Mouse (Mus musculus) erythroblast, embryonic 14.5 days (primary cell): Measurements from ENCODE around the gene Nqo2. TPM values are rescaled to one million over a fixed set of nuclear protein-coding genes. Genes with fewer than 3 reads are reported as not detected.

Experiments used
- H3K27me3 ChIP-seq: 2 replicates; pipeline ENCODE4 v1.6.1; 2012; ENCODE audit warnings: inconsistent platforms; ENCODE audit not compliant: control insufficient read depth
- H3K36me3 ChIP-seq: 2 replicates; pipeline ENCODE4 v1.6.1; 2012; ENCODE audit warnings: mild to moderate bottlenecking, inconsistent platforms; ENCODE audit not compliant: control insufficient read depth
- H3K4me1 ChIP-seq: 2 replicates; pipeline ENCODE4 v1.6.1; 2012; ENCODE audit warnings: inconsistent platforms; ENCODE audit not compliant: control insufficient read depth
- H3K4me3 ChIP-seq: replicated peaks from 2 replicates; pipeline ENCODE3; 2012; ENCODE audit warnings: moderate library complexity, mild to moderate bottlenecking, inconsistent platforms
- H3K9me3 ChIP-seq: 2 replicates; pipeline ENCODE4 v1.6.1; 2012; ENCODE audit warnings: low read length, inconsistent platforms, mixed read lengths; ENCODE audit not compliant: control insufficient read depth
- GATA1 ChIP-seq: IDR thresholded peaks from 2 replicates; pipeline ENCODE4 v1.6.1; 2012; ENCODE audit warnings: low read length, inconsistent platforms, mixed read lengths
- TAL1 ChIP-seq: IDR thresholded peaks from 3 replicates; pipeline ENCODE4 v1.6.1; 2012; ENCODE audit warnings: low read length, inconsistent platforms, mixed read lengths
- polyA plus RNA-seq: library from polyadenylated mRNA; stranded (reverse); fragments of >175 nt; gene quantifications from 2 replicates; pipeline ENCODE4 v1.2.3, GENCODE M21; 2012

The Nqo2 gene
- polyA plus RNA-seq, 1 experiment: 0.08 TPM

DNA sequence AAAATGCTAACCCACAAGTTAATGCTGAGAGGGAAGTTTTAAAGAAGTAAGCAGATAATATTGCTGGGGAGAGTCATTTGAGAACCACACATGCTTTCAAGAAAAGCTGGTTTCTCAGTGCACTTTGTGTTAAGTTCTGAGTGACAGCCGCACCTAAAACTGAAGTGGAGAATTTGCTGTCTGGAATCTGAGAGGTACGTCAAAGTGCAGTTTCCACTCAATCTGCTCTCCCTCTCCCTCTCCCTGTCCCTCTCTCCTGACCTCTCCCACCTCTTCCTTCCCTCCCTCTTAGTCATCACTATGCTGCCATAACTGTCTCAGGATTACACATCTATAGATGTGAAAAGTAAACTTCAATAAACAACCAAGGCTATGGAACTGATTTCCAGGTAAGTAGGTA lies 57.5 kb downstream of the Nqo2 start:
- no peaks in the 10 kb centered on the region for H3K27me3 ChIP-seq
- H3K36me3 ChIP-seq: peaks cover 82% of the 10 kb centered on the region
- peaks cover 5% of the 10 kb centered on the region for H3K9me3 ChIP-seq
- TF ChIP-seq TAL1 (no peak), GATA1 (no peak)
- H3K4me3 ChIP-seq: no peak overlapping the region
- H3K4me1 ChIP-seq: no peaks in the 10 kb centered on the region

DNA sequence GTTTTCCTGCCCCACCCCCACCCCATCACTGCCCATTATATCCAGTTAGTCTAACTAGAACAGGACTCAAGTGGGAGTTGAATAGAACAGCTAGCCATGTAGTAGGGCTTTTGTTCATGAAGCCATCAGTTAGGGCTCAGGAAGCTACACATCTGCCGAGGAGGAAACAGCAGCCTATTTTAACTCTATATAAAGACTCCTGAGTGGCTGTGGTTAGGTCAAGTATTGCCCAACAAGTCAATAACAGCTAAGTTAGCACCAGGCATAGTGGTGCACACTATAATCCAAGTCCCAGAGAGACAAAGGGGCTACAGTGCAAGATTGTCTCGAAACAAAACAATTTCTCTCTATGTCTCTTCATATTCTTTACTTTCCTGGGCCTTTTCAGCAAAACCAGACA lies 67.6 kb downstream of the Nqo2 start:
- H3K4me3 ChIP-seq: no peak overlapping the region
- H3K27me3 ChIP-seq: no peaks in the 10 kb centered on the region
- TF ChIP-seq GATA1 (no peak), TAL1 (no peak)
- peaks cover 3% of the 10 kb centered on the region for H3K4me1 ChIP-seq
- no peaks in the 10 kb centered on the region for H3K9me3 ChIP-seq
- peaks cover 73% of the 10 kb centered on the region for H3K36me3 ChIP-seq

DNA sequence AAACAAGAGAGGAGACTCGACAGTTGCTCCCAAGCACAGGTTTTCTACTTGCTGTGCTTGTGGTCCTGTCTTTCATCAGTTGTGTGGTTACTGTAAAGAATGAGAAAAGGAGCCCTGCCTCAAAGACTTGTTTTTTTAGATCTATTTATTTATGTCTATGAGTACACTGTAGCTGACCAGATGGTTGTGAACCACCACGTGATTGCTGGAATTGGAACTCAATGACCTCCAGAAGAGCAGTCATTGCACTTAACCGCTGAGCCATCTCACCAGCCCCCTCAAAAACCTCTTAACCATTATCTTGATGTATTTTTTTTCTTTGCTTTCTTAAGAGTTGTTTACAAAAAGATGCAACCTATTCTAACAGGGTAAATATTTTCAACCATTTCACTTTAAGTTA lies 70.9 kb downstream of the Nqo2 start:
- TF ChIP-seq GATA1 (no peak), TAL1 (no peak)
- peaks cover 2% of the 10 kb centered on the region; the same call in 1 of the 2 replicates for H3K9me3 ChIP-seq
- no peak overlapping the region for H3K4me3 ChIP-seq
- peaks cover 42% of the 10 kb centered on the region for H3K36me3 ChIP-seq
- H3K4me1 ChIP-seq: peaks cover 16% of the 10 kb centered on the region
- no peaks in the 10 kb centered on the region for H3K27me3 ChIP-seq

DNA sequence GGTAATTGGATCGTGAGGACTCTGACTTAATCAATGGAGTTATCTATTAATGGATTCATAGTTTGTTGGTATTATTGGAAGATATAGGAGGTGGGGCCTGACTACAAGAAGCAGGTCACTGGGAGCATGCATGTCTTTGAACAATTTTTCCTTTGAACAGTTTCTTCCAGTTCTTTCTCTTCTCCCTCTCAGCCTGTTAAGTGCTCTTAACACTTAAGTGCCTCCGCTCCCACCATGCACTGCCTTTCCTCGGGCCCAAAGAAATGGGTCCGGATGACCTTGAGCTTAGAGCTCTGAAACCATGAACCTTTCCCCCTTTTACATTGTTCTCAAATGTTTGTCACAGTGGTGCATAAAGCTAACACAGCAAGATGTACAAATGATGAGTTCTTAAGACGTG lies 72.2 kb downstream of the Nqo2 start:
- Histone ChIP-seq H3K4me1 (peaks cover 16% of the 10 kb centered on the region), H3K9me3 (peaks cover 2% of the 10 kb centered on the region; the same call in 1 of the 2 replicates), H3K36me3 (peaks cover 31% of the 10 kb centered on the region), H3K4me3 (peak overlapping the region; percentile 78), H3K27me3 (no peaks in the 10 kb centered on the region)
- TF ChIP-seq GATA1 (no peak), TAL1 (no peak)

DNA sequence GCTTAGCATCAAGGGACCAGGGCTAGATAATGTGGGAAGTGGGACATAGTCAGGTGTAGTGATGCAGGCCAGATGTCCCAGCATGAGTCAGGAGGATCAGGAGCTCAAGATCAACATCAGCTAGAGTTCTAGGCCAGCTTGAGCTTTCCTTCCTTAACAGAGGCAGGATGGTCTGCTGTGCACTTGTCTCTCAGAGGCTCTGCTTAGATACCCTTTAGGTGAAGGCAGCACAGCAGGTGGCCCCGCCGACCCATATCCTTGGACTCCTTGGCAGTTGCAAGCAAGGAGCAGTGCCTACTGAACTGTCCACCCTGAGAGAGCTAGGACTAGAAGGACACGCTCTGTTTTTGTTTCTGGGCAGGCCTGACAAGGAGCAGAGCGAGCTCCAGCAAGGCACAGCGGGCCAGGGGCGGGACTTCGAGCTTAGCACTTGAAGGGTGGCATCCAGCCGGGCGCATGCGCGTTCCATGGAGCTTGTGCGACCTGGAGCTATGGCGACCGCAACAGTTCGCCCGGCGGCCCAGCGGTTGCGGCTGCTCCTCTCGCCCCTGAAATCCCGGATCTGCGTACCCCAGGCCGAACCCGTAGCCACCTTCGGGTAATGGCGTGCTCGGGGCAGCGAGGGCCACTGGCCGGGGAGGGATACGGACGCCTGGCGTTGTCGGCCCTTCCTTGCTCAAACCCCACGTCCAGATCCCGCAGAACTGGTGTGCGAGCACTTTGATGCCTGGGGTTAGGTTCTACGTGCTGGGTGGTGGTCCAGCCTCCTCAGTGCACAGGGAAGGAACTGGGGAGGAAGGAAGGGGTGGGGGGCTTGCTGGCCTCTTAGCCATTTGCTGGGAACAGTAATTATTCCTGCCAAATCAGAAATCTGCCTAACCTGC lies 72.9 kb downstream of the Nqo2 start, which contains the start of gene Bphl:
TSS of gene Bphl (plus strand) at position 426 of the 884 bp plus-strand sequence.
- peaks cover 25% of the 10 kb centered on the region for H3K36me3 ChIP-seq
- H3K9me3 ChIP-seq: peaks cover 2% of the 10 kb centered on the region; the same call in 1 of the 2 replicates
- no peaks in the 10 kb centered on the region for H3K27me3 ChIP-seq
- peaks cover 16% of the 10 kb centered on the region for H3K4me1 ChIP-seq
- peak within 1 kb of the TSS; percentile 78 for H3K4me3 ChIP-seq
- TF ChIP-seq TAL1 (no peak), GATA1 (no peak)

DNA sequence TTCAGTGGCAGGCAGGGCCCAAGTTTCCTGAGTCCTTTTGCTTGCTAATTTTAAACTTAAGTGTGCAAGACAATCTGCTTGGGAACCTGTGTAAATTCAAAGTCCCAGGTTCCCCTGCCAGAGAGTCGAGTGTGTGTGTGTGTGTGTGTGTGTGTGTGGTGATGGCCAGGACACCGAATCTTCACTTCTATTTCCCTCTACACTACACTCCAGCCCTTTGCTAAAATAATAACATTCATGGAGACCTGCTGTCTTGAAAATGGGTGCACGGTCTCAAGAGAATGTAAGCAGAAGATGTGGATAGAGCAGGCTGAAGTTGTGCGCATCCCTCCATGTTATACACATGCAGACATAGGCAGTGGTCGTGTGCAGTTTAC lies 73.6 kb downstream of the Nqo2 start:
- Histone ChIP-seq H3K27me3 (no peaks in the 10 kb centered on the region), H3K4me1 (peaks cover 16% of the 10 kb centered on the region), H3K36me3 (peaks cover 19% of the 10 kb centered on the region), H3K4me3 (peak overlapping the region; percentile 78), H3K9me3 (peaks cover 2% of the 10 kb centered on the region; the same call in 1 of the 2 replicates)
- TF ChIP-seq GATA1 (no peak), TAL1 (no peak)

Other genes with a start within 250 kb of the Nqo2 start
- gene Serpinb6e, start 121.3 kb upstream of the Nqo2 start, polyA plus RNA-seq: not detected in 2 replicates
- gene Serpinb6c, start 59.0 kb upstream of the Nqo2 start, polyA plus RNA-seq: not detected in 2 replicates
- 0.17 and 0.29 TPM in 2 replicates for gene Ripk1, start 37.7 kb downstream of the Nqo2 start, polyA plus RNA-seq
- 0.44 and 0.81 TPM in 2 replicates for gene Serpinb6a, start 38.1 kb downstream of the Nqo2 start, polyA plus RNA-seq
- gene Bphl, start 72.9 kb downstream of the Nqo2 start, polyA plus RNA-seq: 0.17 and 0.67 TPM in 2 replicates
- 6.1 and 9.8 TPM in 2 replicates for gene Tubb2a, start 113.3 kb downstream of the Nqo2 start, polyA plus RNA-seq
- gene Tubb2b, start 165.8 kb downstream of the Nqo2 start, polyA plus RNA-seq: 0.06 and 0.14 TPM in 2 replicates
- gene Psmg4, start 198.3 kb downstream of the Nqo2 start, polyA plus RNA-seq: 3.3 and 3.9 TPM in 2 replicates